Mouse (Mus musculus): Measurements from ENCODE around the gene Tas2r139. TPM values are rescaled to one million over a fixed set of nuclear protein-coding genes. Genes with fewer than 3 reads are reported as not detected.
"Not testable (repeated sequence)": the region's sequence is repeated elsewhere in the genome, so short reads cannot be mapped to it uniquely, and the experiment has no call there.

The Tas2r139 gene
- not detected in 2 replicates for polyA plus RNA-seq (2012; rRNA removed)

DNA sequence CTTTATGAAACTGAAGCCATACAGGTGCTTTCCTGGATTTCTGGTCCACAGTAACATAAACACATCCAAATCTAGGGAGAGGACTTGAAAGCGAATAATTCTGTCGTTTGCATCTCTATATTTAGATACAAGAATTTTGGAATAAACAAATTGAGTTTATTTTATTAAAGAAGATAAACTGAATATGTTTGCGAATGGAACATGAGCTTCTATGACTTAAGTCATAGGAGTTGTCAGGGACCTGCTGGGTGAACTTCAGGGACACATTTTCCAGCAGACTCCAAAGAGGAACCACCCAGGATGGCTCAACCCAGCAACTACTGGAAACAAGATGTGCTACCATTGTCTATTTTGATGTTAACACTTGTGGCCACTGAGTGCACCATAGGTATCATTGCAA lies at the start of gene Tas2r139:
Gene Tas2r139 (plus strand): TSS at position 301 of the 400 bp plus-strand sequence.
- no peak for DNase-seq (ENCODE audit: low read depth, low spot score)
- WGBS, result 65% methylated on average over 3 of the region's 3 CpGs

DNA sequence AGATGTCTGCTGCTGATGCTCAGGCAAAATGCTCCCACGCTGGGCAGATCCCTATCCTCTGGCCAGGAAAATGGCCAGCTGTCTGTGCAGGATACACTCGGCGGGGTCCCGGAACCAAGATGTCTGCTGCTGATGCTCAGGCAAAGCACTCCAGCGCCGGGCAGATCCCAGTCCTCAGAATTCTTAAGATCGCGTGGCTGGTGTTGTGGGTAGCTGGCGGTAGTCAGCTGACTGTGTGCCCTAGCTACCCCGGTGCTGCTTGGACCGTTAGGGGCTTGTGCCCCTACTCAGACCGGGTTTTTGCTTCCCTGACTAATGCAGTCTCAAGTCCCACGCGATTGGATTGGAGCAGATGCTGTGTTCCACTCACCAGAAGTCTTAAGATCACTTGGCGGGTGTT lies 10.4 kb downstream of the Tas2r139 start:
- 72% methylated on average over 15 of the region's 15 CpGs for WGBS
- DNase-seq (ENCODE audit: low read depth, low spot score), result not testable (repeated sequence)

DNA sequence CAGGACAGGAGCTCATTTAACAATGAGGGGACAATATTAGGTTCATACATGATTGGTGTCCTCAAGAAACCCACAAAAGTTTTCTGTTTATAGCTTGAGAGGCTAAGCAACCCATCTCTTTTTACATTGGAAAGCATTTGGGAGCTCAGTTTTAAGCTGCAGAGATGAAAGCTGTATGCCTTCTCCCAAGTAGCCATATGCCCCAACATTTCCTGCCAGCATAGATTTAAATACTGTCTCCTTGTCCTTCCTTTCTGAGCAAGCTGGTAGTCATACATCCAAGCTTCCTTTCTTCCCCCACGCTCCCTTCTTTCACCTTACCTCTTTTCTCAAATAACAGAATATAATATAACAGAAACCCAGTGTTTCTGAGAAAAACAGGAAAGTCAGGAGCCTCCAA lies 41.7 kb downstream of the Tas2r139 start:
- WGBS, result 57% methylated on average over 1 of the region's 1 CpGs
- DNase-seq (ENCODE audit: low read depth, low spot score), result no peak

DNA sequence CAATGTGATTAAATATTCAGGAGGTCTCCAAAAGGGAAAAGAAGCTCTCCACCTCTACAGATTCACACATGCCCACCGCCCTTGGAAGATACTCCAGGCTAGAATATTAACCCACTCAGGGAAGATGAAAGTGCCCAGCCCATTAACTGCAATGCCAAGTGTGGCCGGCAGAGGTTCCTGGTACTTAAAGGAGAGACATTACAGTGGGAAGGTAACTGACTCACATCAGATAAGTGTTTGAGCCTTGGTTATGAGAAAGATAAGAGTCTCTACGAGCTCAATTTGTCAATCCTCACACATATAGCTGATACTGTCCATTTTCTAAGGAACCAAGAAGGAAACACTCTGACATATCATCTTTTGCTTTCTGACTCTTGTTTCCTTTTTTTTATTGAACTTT lies 45.5 kb downstream of the Tas2r139 start:
- 38% methylated on average over 3 of the region's 3 CpGs for WGBS

More for the DNA sequence above, 45.5 kb downstream of the Tas2r139 start:
- DNase-seq (ENCODE audit: low read depth, low spot score), result no peak

Other genes with a start within 250 kb of the Tas2r139 start
- gene Sval1, start 189.3 kb upstream of the Tas2r139 start, polyA plus RNA-seq (2012; rRNA removed), result 1.6 and 4.9 TPM in 2 replicates
- not detected in 2 replicates for gene Sval3, start 172.8 kb upstream of the Tas2r139 start, polyA plus RNA-seq (2012; rRNA removed)
- gene Sva, start 102.5 kb upstream of the Tas2r139 start, polyA plus RNA-seq (2012; rRNA removed), result not detected in 2 replicates
- not detected in 2 replicates for gene Tas2r144, start 74.4 kb downstream of the Tas2r139 start, polyA plus RNA-seq (2012; rRNA removed)
- 20.4 and 36.1 TPM in 2 replicates for gene Gstk1, start 105.0 kb downstream of the Tas2r139 start, polyA plus RNA-seq (2012; rRNA removed)
- 20.6 and 34.9 TPM in 2 replicates for gene Tmem139, start 121.0 kb downstream of the Tas2r139 start, polyA plus RNA-seq (2012; rRNA removed)
- 26.2 and 47.8 TPM in 2 replicates for gene Casp2, start 124.0 kb downstream of the Tas2r139 start, polyA plus RNA-seq (2012; rRNA removed)
- 0.31 and 0.51 TPM in 2 replicates for gene Clcn1, start 145.7 kb downstream of the Tas2r139 start, polyA plus RNA-seq (2012; rRNA removed)
- gene Fam131b, start 183.7 kb downstream of the Tas2r139 start, polyA plus RNA-seq (2012; rRNA removed), result 0.18 and 0.27 TPM in 2 replicates
- 109 and 128 TPM in 2 replicates for gene Zyx, start 208.7 kb downstream of the Tas2r139 start, polyA plus RNA-seq (2012; rRNA removed)
- 26.0 and 55.4 TPM in 2 replicates for gene Epha1, start 232.3 kb downstream of the Tas2r139 start, polyA plus RNA-seq (2012; rRNA removed)